Mouse (Mus musculus) intestine, embryonic 16.5 days (tissue): ENCODE measurements at regions not wholly inside any gene's neighbourhood (a gene's known extent, or its start where the extent isn't known, plus 50 kb on each side); places are given as distances from the start of the nearest gene placed in this dataset.
"Not testable (repeated sequence)": the region's sequence is repeated elsewhere in the genome, so short reads cannot be mapped to it uniquely, and the experiment has no call there.

Experiments used
- ATAC-seq: fragments of 200-750 bp; cut with Nextera tagmentation; 2 replicates; pipeline ENCODE4 v1.8.0; 2017; ENCODE audit warnings: moderate TSS enrichment, moderate library complexity
- H3K27ac ChIP-seq: fragments of 300-500 bp; sonication (generic); 2 replicates; pipeline ENCODE4 v1.5.1; 2014; ENCODE audit warnings: mild to moderate bottlenecking, low read length
- H3K27me3 ChIP-seq: fragments of 300-500 bp; sonication (generic); replicated peaks from 2 replicates; pipeline ENCODE4 v1.6.1; 2014; ENCODE audit warnings: low read length, control low read depth, mixed read lengths; ENCODE audit not compliant: control insufficient read depth, insufficient read depth
- H3K36me3 ChIP-seq: fragments of 300-500 bp; sonication (generic); 2 replicates; pipeline ENCODE4 v1.6.1; 2014; ENCODE audit warnings: low read length, control low read depth; ENCODE audit not compliant: control insufficient read depth, insufficient read depth
- H3K4me1 ChIP-seq: fragments of 300-500 bp; sonication (generic); 2 replicates; pipeline ENCODE4 v1.6.1; 2014; ENCODE audit warnings: low read length, control low read depth, mixed read lengths; ENCODE audit not compliant: control insufficient read depth, insufficient read depth
- H3K4me2 ChIP-seq: fragments of 300-500 bp; sonication (generic); 2 replicates; pipeline ENCODE4 v1.6.1; 2014; ENCODE audit warnings: low read depth, low read length, control low read depth
- H3K4me3 ChIP-seq: fragments of 300-500 bp; sonication (generic); 2 replicates; pipeline ENCODE4 v1.5.1; 2014; ENCODE audit warnings: mild to moderate bottlenecking, low read length
- H3K9ac ChIP-seq: fragments of 300-500 bp; sonication (generic); 2 replicates; pipeline ENCODE4 v1.6.1; 2014; ENCODE audit warnings: low read depth, low read length
- H3K9me3 ChIP-seq: fragments of 300-500 bp; sonication (generic); 2 replicates; pipeline ENCODE4 v1.6.1; 2016; ENCODE audit warnings: low read length, control low read depth; ENCODE audit not compliant: control insufficient read depth
- WGBS: fragments of 180-500 bp; shearing (Covaris S2); extraction: QIAGEN DNeasy Blood & Tissue Kit; methylation state at CpG from one replicate; pipeline ENCODE4 v1.1.7; 2014; 5-methylcytosine and 5-hydroxymethylcytosine counted together

DNA sequence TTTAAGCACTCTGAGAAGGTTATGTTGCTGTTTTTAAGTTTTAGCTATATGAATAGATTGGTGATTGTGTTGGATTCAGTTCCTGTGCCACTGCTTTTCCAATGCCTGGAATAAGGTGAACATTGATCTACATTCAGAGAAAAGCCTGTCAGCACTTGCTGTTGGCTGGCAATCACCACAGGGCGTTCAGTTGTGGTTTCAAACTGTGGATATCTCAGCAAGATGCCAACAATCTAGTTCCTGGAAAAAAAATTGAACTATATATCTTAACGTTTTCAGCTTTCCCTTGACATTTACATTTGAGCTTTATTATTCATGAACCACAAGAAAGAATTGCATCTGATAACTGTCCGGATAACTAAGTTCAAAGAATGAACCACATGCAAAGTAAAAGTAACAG is 170.2 kb upstream of the Gm11146 start:
- no peaks in the 10 kb centered on the region for H3K36me3 ChIP-seq
- no peak for ATAC-seq
- H3K27ac ChIP-seq: no peak overlapping the region
- H3K4me2 ChIP-seq: no peak overlapping the region
- no peaks in the 10 kb centered on the region for H3K27me3 ChIP-seq
- H3K9me3 ChIP-seq: no peaks in the 10 kb centered on the region
- 82% methylated on average over 3 of the region's 3 CpGs for WGBS
- no peak overlapping the region for H3K4me3 ChIP-seq
- no peaks in the 10 kb centered on the region for H3K4me1 ChIP-seq
- no peak overlapping the region for H3K9ac ChIP-seq

- H3K36me3 ChIP-seq: no peaks in the 10 kb centered on the region
- H3K27ac ChIP-seq: no peak overlapping the region
- no peak for ATAC-seq
- no peak overlapping the region for H3K9ac ChIP-seq
- WGBS: 65% methylated on average over 4 of the region's 4 CpGs
- no peak overlapping the region for H3K4me3 ChIP-seq
- H3K4me2 ChIP-seq: no peak overlapping the region
- H3K27me3 ChIP-seq: no peaks in the 10 kb centered on the region
- no peaks in the 10 kb centered on the region for H3K9me3 ChIP-seq
- H3K4me1 ChIP-seq: no peaks in the 10 kb centered on the region
Observed at GRCm38 (mm10) chr16:77760926-77761347, 159.0 kb upstream of the Gm11146 start.

GRCm38 (mm10) chr16:77760479-77760878 is 158.6 kb upstream of the Gm11146 start:
- no peak overlapping the region for H3K9ac ChIP-seq
- H3K27ac ChIP-seq: no peak overlapping the region
- no peaks in the 10 kb centered on the region for H3K27me3 ChIP-seq
- no peak overlapping the region for H3K4me3 ChIP-seq
- 69% methylated on average over 4 of the region's 4 CpGs for WGBS
- H3K36me3 ChIP-seq: no peaks in the 10 kb centered on the region
- no peak overlapping the region for H3K4me2 ChIP-seq
- H3K4me1 ChIP-seq: no peaks in the 10 kb centered on the region
- H3K9me3 ChIP-seq: no peaks in the 10 kb centered on the region
- no peak for ATAC-seq

DNA sequence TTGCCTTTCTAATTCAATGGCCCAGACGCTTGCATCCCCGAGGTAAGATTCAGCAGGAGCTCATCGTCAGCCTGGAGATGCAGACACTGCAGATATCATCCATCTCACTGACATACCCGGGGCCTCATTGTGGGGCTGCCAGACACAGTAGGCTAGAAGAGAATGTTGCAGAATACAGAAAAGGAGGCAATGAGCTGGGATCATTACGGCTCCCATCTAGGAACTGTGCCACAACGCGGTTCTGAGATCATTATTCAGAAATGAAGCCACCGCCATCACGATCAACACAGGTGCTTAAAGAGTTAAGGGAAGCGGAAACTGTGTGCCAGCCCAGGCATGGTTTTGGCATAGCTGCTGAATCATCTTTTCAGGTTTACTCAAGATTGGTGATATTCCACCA is 158.1 kb upstream of the Gm11146 start:
- Histone ChIP-seq H3K4me3 (no peak overlapping the region), H3K4me2 (no peak overlapping the region), H3K4me1 (no peaks in the 10 kb centered on the region), H3K27ac (no peak overlapping the region), H3K36me3 (no peaks in the 10 kb centered on the region), H3K27me3 (no peaks in the 10 kb centered on the region), H3K9me3 (no peaks in the 10 kb centered on the region), H3K9ac (no peak overlapping the region)
- 51% methylated on average over 10 of the region's 10 CpGs for WGBS
- no peak for ATAC-seq

GRCm38 (mm10) chr16:77754882-77755281 is 153.0 kb upstream of the Gm11146 start:
- 76% methylated on average over 6 of the region's 6 CpGs for WGBS
- H3K9ac ChIP-seq: no peak overlapping the region
- no peak for ATAC-seq

GRCm38 (mm10) chr16:77749474-77749873 is 147.6 kb upstream of the Gm11146 start:
- Histone ChIP-seq H3K27ac (no peak overlapping the region), H3K27me3 (no peaks in the 10 kb centered on the region), H3K36me3 (no peaks in the 10 kb centered on the region), H3K4me1 (no peaks in the 10 kb centered on the region), H3K4me3 (no peak overlapping the region), H3K4me2 (no peak overlapping the region), H3K9me3 (no peaks in the 10 kb centered on the region), H3K9ac (no peak overlapping the region)
- ATAC-seq: no peak
- WGBS: 70% methylated on average over 2 of the region's 2 CpGs

More at GRCm38 (mm10) chr16:77754882-77755281, 153.0 kb upstream of the Gm11146 start:
- H3K4me1 ChIP-seq: no peaks in the 10 kb centered on the region
- H3K4me3 ChIP-seq: no peak overlapping the region
- no peaks in the 10 kb centered on the region for H3K9me3 ChIP-seq
- no peak overlapping the region for H3K4me2 ChIP-seq
- no peaks in the 10 kb centered on the region for H3K27me3 ChIP-seq
- no peaks in the 10 kb centered on the region for H3K36me3 ChIP-seq
- no peak overlapping the region for H3K27ac ChIP-seq

DNA sequence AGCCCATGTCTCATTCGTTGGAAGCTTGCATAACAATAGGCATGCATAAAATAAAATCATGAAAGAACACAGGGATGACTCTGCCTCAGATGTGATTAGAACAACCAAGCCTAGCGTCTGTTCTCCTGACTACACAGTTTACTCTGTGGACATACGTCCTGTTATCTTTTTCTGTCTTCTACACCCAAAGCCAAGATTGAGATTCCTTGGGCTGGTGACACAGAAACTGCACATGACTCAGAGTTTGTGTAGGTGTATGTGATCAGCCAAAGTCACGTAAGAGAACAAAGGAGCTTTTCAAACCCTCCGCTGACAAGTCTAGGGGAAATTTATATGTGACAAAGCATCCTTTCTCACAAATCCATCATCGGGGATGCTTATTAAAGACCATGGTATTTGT is 141.9 kb upstream of the Gm11146 start:
- no peaks in the 10 kb centered on the region for H3K36me3 ChIP-seq
- no peaks in the 10 kb centered on the region for H3K9me3 ChIP-seq
- WGBS: 85% methylated on average over 6 of the region's 6 CpGs
- H3K27ac ChIP-seq: no peak overlapping the region
- no peak overlapping the region for H3K4me3 ChIP-seq
- no peak overlapping the region for H3K4me2 ChIP-seq
- H3K9ac ChIP-seq: no peak overlapping the region
- no peaks in the 10 kb centered on the region for H3K27me3 ChIP-seq
- ATAC-seq: no peak
- H3K4me1 ChIP-seq: no peaks in the 10 kb centered on the region

DNA sequence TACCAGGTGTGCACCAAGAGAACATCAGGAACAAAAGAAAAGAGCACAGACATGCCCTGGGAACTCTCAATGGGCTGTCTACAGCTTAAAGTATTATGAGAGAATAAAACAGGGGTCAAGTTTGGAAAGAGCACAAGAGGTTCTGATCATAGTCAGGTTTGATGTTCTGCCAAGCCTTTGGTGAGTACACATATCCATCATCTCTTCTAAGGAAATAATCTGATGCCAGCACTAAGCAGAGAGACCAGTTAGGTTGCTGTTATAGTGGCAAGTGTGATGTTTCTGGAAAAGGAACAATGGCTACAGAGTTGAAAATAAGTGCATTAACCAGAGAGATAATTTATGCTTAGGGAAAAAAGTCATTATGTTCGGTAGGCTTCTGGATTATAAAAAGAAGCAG is 136.9 kb upstream of the Gm11146 start:
- H3K4me1 ChIP-seq: no peaks in the 10 kb centered on the region
- no peak overlapping the region for H3K4me2 ChIP-seq
- no peaks in the 10 kb centered on the region for H3K9me3 ChIP-seq
- no peaks in the 10 kb centered on the region for H3K27me3 ChIP-seq
- no peak overlapping the region for H3K4me3 ChIP-seq
- no peak overlapping the region for H3K9ac ChIP-seq
- WGBS: 63% methylated on average over 1 of the region's 1 CpGs
- H3K27ac ChIP-seq: no peak overlapping the region
- H3K36me3 ChIP-seq: no peaks in the 10 kb centered on the region
- ATAC-seq: no peak

- ATAC-seq: no peak
Observed at GRCm38 (mm10) chr16:77719377-77719776, 117.5 kb upstream of the Gm11146 start.

DNA sequence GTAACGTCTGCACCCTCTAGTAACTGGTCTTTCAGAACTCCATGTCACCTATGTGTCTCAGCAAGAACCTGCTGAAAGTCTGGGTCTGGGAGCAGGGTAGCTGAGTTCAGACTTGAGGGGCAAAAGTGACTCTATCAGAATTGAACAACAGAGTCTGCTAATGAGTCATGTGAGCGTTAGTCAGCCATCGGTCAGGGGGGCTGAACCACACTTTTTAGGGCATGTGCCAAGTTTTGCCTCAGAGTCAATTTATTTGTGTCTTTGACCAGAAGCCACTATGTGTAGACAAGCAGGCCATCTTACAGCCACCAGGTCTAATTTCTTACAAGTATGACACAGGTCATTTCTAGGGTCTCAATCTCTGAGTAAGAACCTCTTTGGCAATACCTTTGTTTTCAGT is 115.9 kb upstream of the Gm11146 start:
- not testable (repeated sequence) for H3K36me3 ChIP-seq
- WGBS: 91% methylated on average over 3 of the region's 3 CpGs

More at GRCm38 (mm10) chr16:77719377-77719776, 117.5 kb upstream of the Gm11146 start:
- Histone ChIP-seq H3K9ac (no peak overlapping the region), H3K27me3 (no peaks in the 10 kb centered on the region), H3K36me3 (no peaks in the 10 kb centered on the region), H3K4me3 (no peak overlapping the region), H3K4me1 (no peaks in the 10 kb centered on the region), H3K9me3 (0 out of 2 replicates have a peak, but pooled peaks cover 4% of the 10 kb centered on the region), H3K4me2 (no peak overlapping the region), H3K27ac (no peak overlapping the region)
- WGBS: 78% methylated on average over 2 of the region's 2 CpGs

More for the DNA sequence above, 115.9 kb upstream of the Gm11146 start:
- H3K4me2 ChIP-seq, H3K9me3 ChIP-seq, ATAC-seq, H3K4me3 ChIP-seq, H3K27ac ChIP-seq, H3K9ac ChIP-seq, H3K27me3 ChIP-seq, H3K4me1 ChIP-seq: not testable (repeated sequence)
